Mouse (Mus musculus): Measurements from ENCODE around the gene Hic2. TPM values are rescaled to one million over a fixed set of nuclear protein-coding genes. Genes with fewer than 3 reads are reported as not detected.

Gene Hic2
- 0.30 and 0.44 TPM in 2 replicates for polyA plus RNA-seq (2021; fragmentation: Nextera tagmentation)
- long read RNA-seq, experiment 1 = 0 reads
- long read RNA-seq, experiment 2, full-length matches to known transcripts = 2 of 2 reads
- long read RNA-seq, experiment 2, partial matches to known transcripts = 0 of 2 reads
- long read RNA-seq, experiment 2, other reads (novel, unspliced or antisense) = 0 of 2 reads

DNA sequence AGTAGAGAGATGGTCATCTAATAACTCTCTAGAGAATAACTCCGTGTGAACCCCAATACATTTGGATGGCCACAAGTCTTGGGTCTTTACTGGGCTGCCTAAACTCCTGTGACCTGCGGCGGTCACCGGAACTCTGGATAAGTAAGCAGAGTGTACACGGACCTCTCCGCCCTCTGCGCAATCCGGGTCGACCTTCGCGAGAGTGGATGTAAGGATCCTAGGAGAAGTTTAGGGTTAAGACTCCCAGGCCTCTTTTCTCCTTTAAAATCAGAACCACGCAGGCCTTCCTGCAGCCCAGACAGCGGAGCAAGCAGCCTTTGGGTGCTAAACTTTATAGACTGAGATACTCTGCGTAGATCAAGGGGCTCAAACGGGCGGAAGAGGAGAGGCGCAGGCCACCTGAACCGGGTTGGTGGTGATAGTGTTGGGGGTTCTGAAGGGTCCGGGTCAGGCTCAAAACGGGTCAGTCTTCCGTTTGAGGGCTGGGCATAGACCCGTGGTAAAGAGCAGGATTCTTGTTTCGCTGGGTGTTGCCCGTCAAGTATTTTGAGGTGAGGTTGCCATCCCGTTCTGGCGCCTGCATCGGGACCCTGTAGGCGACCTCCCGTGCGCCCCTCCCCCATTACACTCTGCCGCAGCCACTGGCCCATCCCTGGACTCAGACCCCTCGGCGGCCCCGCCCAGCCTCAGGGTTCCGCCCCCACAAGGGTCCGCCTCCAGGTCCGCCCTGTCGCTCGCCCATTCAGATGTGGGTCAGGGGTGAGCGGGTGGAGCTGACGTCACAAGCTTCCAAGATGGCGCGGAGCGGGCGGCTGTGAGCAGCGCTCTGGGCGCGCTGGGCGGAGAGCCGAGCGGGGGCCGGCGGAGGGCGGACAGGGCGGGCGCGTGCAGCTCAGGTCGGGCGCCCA, at the start of gene Hic2:
Hic2 (plus strand) TSS at position 779 of the 908 bp plus-strand sequence.

DNA sequence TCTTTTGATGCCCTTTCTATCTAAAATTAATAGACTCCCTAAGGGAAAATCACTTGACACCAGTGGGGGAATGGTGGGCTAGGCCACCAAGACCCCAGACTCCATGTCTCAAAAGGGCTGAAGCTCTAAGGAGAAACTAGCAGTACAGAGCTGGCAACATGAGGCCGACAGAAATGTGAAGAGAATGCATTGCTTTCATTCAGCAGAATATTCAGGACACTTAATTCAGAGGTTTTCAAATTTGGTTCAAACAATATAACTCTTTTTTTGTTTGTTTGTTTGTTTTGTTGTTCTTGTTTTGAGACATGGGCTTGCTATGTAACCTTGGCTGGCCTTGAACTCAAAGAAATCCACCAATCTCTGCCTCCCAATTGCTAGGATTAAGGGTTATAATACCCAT, 30.8 kb upstream of the Hic2 start, which contains the start of gene Ube2l3:
Ube2l3 (minus strand) TSS at position 101 of the 400 bp plus-strand sequence.

DNA sequence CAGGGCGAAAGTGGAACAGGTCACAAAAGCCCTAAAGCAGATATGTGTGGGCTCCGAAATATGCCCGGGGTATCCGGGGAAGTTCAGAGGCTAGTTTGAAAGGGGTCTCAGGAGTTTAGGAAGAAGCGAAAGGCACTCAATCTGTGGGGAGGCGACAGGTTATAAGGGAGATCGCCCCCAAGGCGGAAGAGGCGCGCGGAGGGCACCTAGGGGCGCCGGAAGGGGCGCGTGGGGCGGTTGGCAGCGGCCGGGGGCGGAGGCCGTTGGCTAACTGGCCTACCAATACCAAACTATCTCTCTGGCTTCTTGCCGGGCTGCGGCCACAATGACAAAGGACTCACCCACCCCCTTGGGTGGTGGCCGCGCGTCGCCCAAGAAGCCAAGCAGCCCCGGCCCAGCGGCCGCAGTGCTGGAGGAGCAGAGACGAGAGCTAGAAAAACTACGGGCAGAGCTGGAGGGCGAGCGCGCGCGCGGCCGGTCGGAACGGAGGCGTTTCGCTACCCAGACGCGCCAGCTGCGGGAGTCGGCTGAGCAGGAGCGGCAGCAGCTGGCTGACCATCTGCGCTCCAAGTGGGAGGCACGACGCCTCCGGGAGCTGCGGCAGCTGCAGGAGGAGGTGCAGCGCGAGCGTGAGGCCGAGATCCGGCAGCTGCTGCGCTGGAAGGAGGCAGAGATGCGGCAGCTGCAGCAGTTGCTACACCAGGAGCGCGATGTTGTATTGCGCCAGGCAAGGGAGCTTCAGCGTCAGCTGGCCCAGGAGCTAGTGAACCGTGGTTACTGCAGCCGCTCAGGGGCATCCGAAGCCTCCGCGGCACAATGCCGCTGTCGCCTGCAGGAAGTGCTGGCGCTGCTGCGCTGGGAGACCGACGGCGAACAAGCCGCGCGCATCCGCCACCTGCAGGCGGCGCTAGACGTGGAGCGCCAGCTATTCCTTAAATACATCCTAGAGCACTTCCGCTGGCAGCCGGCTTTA, 24.7 kb upstream of the Hic2 start, which contains the start of gene Rimbp3:
Rimbp3 (plus strand) TSS at position 215 of the 973 bp plus-strand sequence.

DNA sequence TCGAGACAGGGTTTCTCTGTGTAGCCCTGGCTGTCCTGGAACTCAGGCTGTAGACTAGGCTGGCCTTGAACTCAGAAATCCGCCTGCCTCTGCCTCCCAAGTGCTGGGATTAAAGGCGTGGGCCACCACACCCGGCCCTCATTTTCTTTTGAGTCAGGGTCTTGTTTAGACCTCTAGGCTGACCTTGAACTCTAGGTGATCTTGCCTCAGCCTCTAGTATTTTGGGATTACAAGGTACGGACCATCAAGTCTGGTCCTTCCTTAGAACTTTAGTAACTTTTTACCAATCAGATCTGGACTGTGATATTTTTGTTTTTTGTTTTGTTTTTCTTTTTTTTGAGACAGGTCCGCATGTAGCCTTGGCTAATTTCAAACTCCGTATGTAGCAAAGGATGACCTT, 42.3 kb downstream of the Hic2 start, which contains the start of gene Tmem191c:
Tmem191c (plus strand) TSS at position 357 of the 400 bp plus-strand sequence.

Other genes with a start within 250 kb of the Hic2 start
- 23.7 and 29.0 TPM in 2 replicates for gene Ypel1, start 163.9 kb upstream of the Hic2 start, polyA plus RNA-seq (2021; fragmentation: Nextera tagmentation)
- 78.4 and 79.2 TPM in 2 replicates for gene Ppil2, start 122.3 kb upstream of the Hic2 start, polyA plus RNA-seq (2021; fragmentation: Nextera tagmentation)
- 1.3 and 2.2 TPM in 2 replicates for gene 2610318N02Rik, start 108.4 kb upstream of the Hic2 start, polyA plus RNA-seq (2021; fragmentation: Nextera tagmentation)
- gene Sdf2l1, start 101.2 kb upstream of the Hic2 start, polyA plus RNA-seq (2021; fragmentation: Nextera tagmentation) = 32.6 and 49.5 TPM in 2 replicates
- 37.9 and 45.2 TPM in 2 replicates for gene Ydjc, start 89.0 kb upstream of the Hic2 start, polyA plus RNA-seq (2021; fragmentation: Nextera tagmentation)
- gene Ccdc116, start 86.3 kb upstream of the Hic2 start, polyA plus RNA-seq (2021; fragmentation: Nextera tagmentation) = 0.29 and 0.79 TPM in 2 replicates
- 112 and 119 TPM in 2 replicates for gene Ube2l3, start 30.9 kb upstream of the Hic2 start, polyA plus RNA-seq (2021; fragmentation: Nextera tagmentation)
- 0.44 and 0.63 TPM in 2 replicates for gene Rimbp3, start 25.0 kb upstream of the Hic2 start, polyA plus RNA-seq (2021; fragmentation: Nextera tagmentation)
- 115 and 119 TPM in 2 replicates for gene Tmem191c, start 42.5 kb downstream of the Hic2 start, polyA plus RNA-seq (2021; fragmentation: Nextera tagmentation)
- 2.8 and 4.0 TPM in 2 replicates for gene Serpind1, start 97.8 kb downstream of the Hic2 start, polyA plus RNA-seq (2021; fragmentation: Nextera tagmentation)
- gene Snap29, start 172.4 kb downstream of the Hic2 start, polyA plus RNA-seq (2021; fragmentation: Nextera tagmentation) = 6.8 and 6.9 TPM in 2 replicates
- 62.7 and 66.9 TPM in 2 replicates for gene Pi4ka, start 172.7 kb downstream of the Hic2 start, polyA plus RNA-seq (2021; fragmentation: Nextera tagmentation)
- 25.4 and 26.0 TPM in 2 replicates for gene Crkl, start 218.4 kb downstream of the Hic2 start, polyA plus RNA-seq (2021; fragmentation: Nextera tagmentation)